Mouse (Mus musculus) bone marrow, adult 2 months (tissue): Measurements from ENCODE around the gene Celf5. TPM values are rescaled to one million over a fixed set of nuclear protein-coding genes. Genes with fewer than 3 reads are reported as not detected.

Experiments
- H3K27ac ChIP-seq: fragments of 200-500 bp; 2 replicates; pipeline ENCODE4 v1.5.1; 2012; ENCODE audit warnings: low read depth, mild to moderate bottlenecking, control low read depth, inconsistent platforms, low read length; ENCODE audit not compliant: control insufficient read depth, poor library complexity, insufficient read depth
- H3K4me1 ChIP-seq: fragments of 200-500 bp; 2 replicates; pipeline ENCODE4 v1.6.1; 2011; ENCODE audit warnings: low read length; ENCODE audit not compliant: control insufficient read depth, insufficient read depth
- H3K4me3 ChIP-seq: fragments of 200-500 bp; replicated peaks from 2 replicates; pipeline ENCODE3; 2011; ENCODE audit warnings: mild to moderate bottlenecking, low read depth, low read length, control low read depth; ENCODE audit not compliant: control insufficient read depth
- CTCF ChIP-seq: fragments of 200-500 bp; IDR thresholded peaks from 2 replicates; pipeline ENCODE4 v1.5.1; 2011; ENCODE audit warnings: low read length, control low read depth; ENCODE audit not compliant: control insufficient read depth, insufficient read depth
- POLR2A ChIP-seq: fragments of 200-500 bp; IDR thresholded peaks from 2 replicates; pipeline ENCODE4 v1.6.1; 2011; ENCODE audit warnings: low read depth, mild to moderate bottlenecking, control low read depth, low read length, borderline replicate concordance; ENCODE audit not compliant: control insufficient read depth
- WGBS: fragments of 180-500 bp; shearing (Covaris S2); methylation state at CpG from one replicate; pipeline ENCODE4 v1.1.7; 2018; 5-methylcytosine and 5-hydroxymethylcytosine counted together
- polyA plus RNA-seq: library from polyadenylated mRNA; stranded (reverse); fragments of >200 nt; gene quantifications from 2 replicates; pipeline ENCODE4 v1.2.4, GENCODE M21; 2011; ENCODE audit warnings: low replicate concordance; ENCODE audit not compliant: missing spikeins, insufficient read depth, insufficient read length

Gene Celf5
- polyA plus RNA-seq, 1 experiment, result 0.72 TPM

DNA sequence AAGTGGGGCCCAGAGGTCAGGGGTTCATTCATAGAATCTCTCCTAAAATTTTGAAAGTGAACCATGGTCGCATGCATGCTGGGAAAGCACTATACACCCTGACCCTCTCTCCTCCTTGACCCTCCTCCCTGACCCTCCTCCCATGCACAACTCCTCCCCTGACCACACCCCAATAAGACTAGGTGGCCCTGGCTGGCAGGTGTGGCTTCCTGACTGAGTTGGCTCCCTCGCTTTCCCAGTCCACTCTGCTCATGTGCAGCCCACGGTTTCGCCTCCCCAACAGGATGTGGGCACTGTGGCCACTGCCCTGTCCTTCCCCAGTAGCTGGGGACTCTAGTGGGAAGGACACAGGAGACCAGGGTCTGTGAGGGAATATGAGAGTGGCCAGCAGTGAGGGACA lies 72.2 kb downstream of the Celf5 start:
- Histone ChIP-seq H3K27ac (peak overlapping the region; percentile 72), H3K4me3 (no peak overlapping the region), H3K4me1 (peaks cover 24% of the 10 kb centered on the region)
- 18% methylated on average over 4 of the region's 4 CpGs for WGBS
- TF ChIP-seq CTCF (no peak), POLR2A (no peak)

- TF ChIP-seq POLR2A, result no peak
- TF ChIP-seq CTCF, result no peak
- 26% methylated on average over 8 of the region's 8 CpGs for whole genome bisulfite sequencing
- Histone ChIP-seq H3K4me1 (peaks cover 24% of the 10 kb centered on the region), H3K27ac (peak overlapping the region; percentile 75), H3K4me3 (no peak overlapping the region)
Observed at GRCm38 (mm10) chr10:81409330-81409729, 73.2 kb downstream of the Celf5 start.

Other genes starting within 250 kb of the Celf5 start
- 0.32 and 2.5 TPM in 2 replicates for gene Zfr2, start 249.6 kb downstream of the Celf5 start, polyA plus RNA-seq
- gene Matk, start 229.8 kb downstream of the Celf5 start, polyA plus RNA-seq, result 11.9 and 18.9 TPM in 2 replicates
- 34.4 and 75.4 TPM in 2 replicates for gene Mrpl54, start 215.8 kb downstream of the Celf5 start, polyA plus RNA-seq
- gene Apba3, start 215.7 kb downstream of the Celf5 start, polyA plus RNA-seq, result 14.6 and 32.8 TPM in 2 replicates
- 3.0 and 3.4 TPM in 2 replicates for gene Tjp3, start 191.1 kb downstream of the Celf5 start, polyA plus RNA-seq
- 31.2 and 62.2 TPM in 2 replicates for gene Pip5k1c, start 189.7 kb downstream of the Celf5 start, polyA plus RNA-seq
- 24.0 and 36.6 TPM in 2 replicates for gene Cactin, start 161.6 kb downstream of the Celf5 start, polyA plus RNA-seq
- gene Tbxa2r, start 154.0 kb downstream of the Celf5 start, polyA plus RNA-seq, result 3.3 and 7.9 TPM in 2 replicates
- gene Gipc3, start 139.4 kb downstream of the Celf5 start, polyA plus RNA-seq, result not detected in 2 replicates
- gene Hmg20b, start 132.2 kb downstream of the Celf5 start, polyA plus RNA-seq, result 56.9 and 60.7 TPM in 2 replicates
- 11.0 and 14.3 TPM in 2 replicates for gene Mfsd12, start 125.2 kb downstream of the Celf5 start, polyA plus RNA-seq
- 4.5 and 12.3 TPM in 2 replicates for gene 4930404N11Rik, start 116.9 kb downstream of the Celf5 start, polyA plus RNA-seq
- 126 and 131 TPM in 2 replicates for gene Fzr1, start 104.2 kb downstream of the Celf5 start, polyA plus RNA-seq
- 14.6 and 23.0 TPM in 2 replicates for gene Dohh, start 98.3 kb downstream of the Celf5 start, polyA plus RNA-seq
- gene Gm48551, start 98.2 kb downstream of the Celf5 start, polyA plus RNA-seq, result 3.4 and 4.3 TPM in 2 replicates
- gene Gm48552, start 93.7 kb downstream of the Celf5 start, polyA plus RNA-seq, result not detected in 2 replicates
- 7.9 and 18.0 TPM in 2 replicates for gene Smim24, start 89.7 kb downstream of the Celf5 start, polyA plus RNA-seq
- gene Nfic, start 27.1 kb downstream of the Celf5 start, polyA plus RNA-seq, result 5.1 and 14.5 TPM in 2 replicates
- 30.2 and 61.0 TPM in 2 replicates for gene Ncln, start 13.7 kb upstream of the Celf5 start, polyA plus RNA-seq
- 7.6 and 15.8 TPM in 2 replicates for gene S1pr4, start 17.4 kb upstream of the Celf5 start, polyA plus RNA-seq
- 5.4 and 9.4 TPM in 2 replicates for gene Gna15, start 41.5 kb upstream of the Celf5 start, polyA plus RNA-seq
- 12.3 and 23.8 TPM in 2 replicates for gene Gna11, start 62.5 kb upstream of the Celf5 start, polyA plus RNA-seq
- 183 and 306 TPM in 2 replicates for gene Aes, start 76.8 kb upstream of the Celf5 start, polyA plus RNA-seq
- 18.5 and 41.7 TPM in 2 replicates for gene Tle2, start 91.9 kb upstream of the Celf5 start, polyA plus RNA-seq
- 23.2 and 27.8 TPM in 2 replicates for gene Tle6, start 118.4 kb upstream of the Celf5 start, polyA plus RNA-seq
- 3.9 and 6.6 TPM in 2 replicates for gene BC025920, start 123.6 kb upstream of the Celf5 start, polyA plus RNA-seq
- gene Sirt6, start 145.1 kb upstream of the Celf5 start, polyA plus RNA-seq, result 7.7 and 16.8 TPM in 2 replicates
- gene Ankrd24, start 145.8 kb upstream of the Celf5 start, polyA plus RNA-seq, result 5.3 and 11.1 TPM in 2 replicates
- gene Gm10778, start 166.3 kb upstream of the Celf5 start, polyA plus RNA-seq, result not detected in 2 replicates
- gene Zfp433, start 222.1 kb upstream of the Celf5 start, polyA plus RNA-seq, result not detected in 2 replicates